Mouse (Mus musculus) liver, embryonic 11.5 days (tissue): ENCODE measurements around the gene Gzmd. TPM values are rescaled to one million over a fixed set of nuclear protein-coding genes. Genes with fewer than 3 reads are reported as not detected.
"Not testable (repeated sequence)": the region's sequence is repeated elsewhere in the genome, so short reads cannot be mapped to it uniquely, and the experiment has no call there.

Experiments
- ATAC-seq: fragments of 200-750 bp; cut with Nextera tagmentation; replicated peaks from 2 replicates; pipeline ENCODE4 v1.8.0; 2017; ENCODE audit warnings: moderate number of reproducible peaks, mild to moderate bottlenecking, moderate TSS enrichment, moderate library complexity; ENCODE audit not compliant: low FRiP score
- DNase-seq: peaks from one replicate; pipeline ENCODE4 v3.0.0-alpha.2; 2017; ENCODE audit warnings: low spot score
- H3K27ac ChIP-seq: fragments of 300-500 bp; sonication (generic); 2 replicates; pipeline ENCODE4 v1.5.1; 2014; ENCODE audit warnings: mild to moderate bottlenecking, low read depth, low read length, control low read depth
- H3K27me3 ChIP-seq: fragments of 300-500 bp; sonication (generic); replicated peaks from 2 replicates; pipeline ENCODE4 v1.6.1; 2014; ENCODE audit warnings: low read length, mixed read lengths; ENCODE audit not compliant: control insufficient read depth, insufficient read depth
- H3K36me3 ChIP-seq: fragments of 300-500 bp; sonication (generic); 2 replicates; pipeline ENCODE4 v1.6.1; 2014; ENCODE audit warnings: mild to moderate bottlenecking, low read length, moderate library complexity, mixed read lengths; ENCODE audit not compliant: control insufficient read depth, insufficient read depth
- H3K4me1 ChIP-seq: fragments of 300-500 bp; sonication (generic); replicated peaks from 2 replicates; pipeline ENCODE4 v1.6.1; 2014; ENCODE audit warnings: low read length, mixed read lengths; ENCODE audit not compliant: control insufficient read depth, insufficient read depth
- H3K4me2 ChIP-seq: fragments of 300-500 bp; sonication (generic); 2 replicates; pipeline ENCODE4 v1.6.1; 2014; ENCODE audit warnings: mild to moderate bottlenecking, control low read depth, moderate library complexity
- H3K4me3 ChIP-seq: fragments of 300-500 bp; sonication (generic); 2 replicates; pipeline ENCODE4 v1.5.1; 2014; ENCODE audit warnings: low read depth, low read length, control low read depth
- H3K9ac ChIP-seq: fragments of 300-500 bp; sonication (generic); 2 replicates; pipeline ENCODE4 v1.6.1; 2014; ENCODE audit warnings: low read depth, low read length, control low read depth
- H3K9me3 ChIP-seq: fragments of 300-500 bp; sonication (generic); 2 replicates; pipeline ENCODE4 v1.6.1; 2016; ENCODE audit warnings: low read length, inconsistent platforms, mixed read lengths; ENCODE audit not compliant: control insufficient read depth
- WGBS: fragments of 180-500 bp; shearing (Covaris S2); extraction: QIAGEN DNeasy Blood & Tissue Kit; methylation state at CpG from one replicate; pipeline ENCODE4 v1.1.7; 2014; 5-methylcytosine and 5-hydroxymethylcytosine counted together
- polyA plus RNA-seq: library from polyadenylated mRNA; unstranded; fragments of >200 nt; fragmentation: Nextera tagmentation; extraction: Ambion mirVana; gene quantifications from 2 replicates; pipeline ENCODE4 v1.2.1, GENCODE M21; 2014

The Gzmd gene
- polyA plus RNA-seq: not detected in 2 replicates

DNA sequence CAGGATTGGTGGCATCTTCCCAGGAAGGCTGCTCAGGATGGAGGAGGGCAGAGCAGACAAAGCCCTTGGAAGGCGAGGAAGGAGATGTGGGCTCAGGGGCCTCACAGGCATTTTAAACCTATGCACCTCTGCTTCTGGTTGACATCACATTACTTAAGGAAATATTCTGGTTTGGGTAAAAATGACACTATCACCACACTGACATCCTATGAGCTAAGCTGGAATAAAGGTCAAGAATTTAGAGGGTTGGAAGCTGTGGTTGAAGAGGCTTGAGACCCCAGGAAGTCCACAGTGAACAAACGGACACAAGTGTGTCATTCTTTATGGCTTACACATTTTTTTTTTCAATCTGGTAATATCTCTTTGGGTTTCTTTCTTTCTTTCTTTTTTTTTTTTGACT is at the start of gene Gzmd:
Gzmd (minus strand) TSS at position 101 of the 400 bp plus-strand sequence.
- H3K27ac ChIP-seq, DNase-seq, H3K36me3 ChIP-seq, ATAC-seq, H3K9me3 ChIP-seq, H3K4me3 ChIP-seq, H3K27me3 ChIP-seq, H3K4me2 ChIP-seq, H3K4me1 ChIP-seq, H3K9ac ChIP-seq: not testable (repeated sequence)
- WGBS: 64% methylated on average over 2 of the region's 2 CpGs

DNA sequence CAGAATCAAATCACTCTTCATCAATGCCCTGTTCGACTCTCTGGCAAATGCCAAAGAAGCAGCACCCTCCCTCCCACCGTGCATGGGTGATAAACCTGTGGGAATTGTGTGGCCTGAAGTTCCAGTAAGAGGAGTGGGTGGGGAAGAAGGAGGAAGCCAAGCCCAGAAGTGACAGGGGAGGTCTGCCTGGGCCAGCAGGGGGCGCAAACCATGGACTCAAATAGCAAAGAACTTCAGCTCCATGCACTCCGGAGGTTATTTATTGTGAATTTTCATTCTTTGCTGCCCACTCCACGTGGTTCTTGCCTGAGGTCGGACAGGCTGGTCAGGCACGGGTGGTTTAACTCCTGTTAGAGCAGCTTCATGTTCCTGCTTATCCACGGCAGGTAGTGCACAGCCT is 45.2 kb upstream of the Gzmd start:
- H3K9me3 ChIP-seq, H3K27ac ChIP-seq, H3K4me3 ChIP-seq, H3K27me3 ChIP-seq, H3K4me2 ChIP-seq, ATAC-seq, H3K9ac ChIP-seq, H3K36me3 ChIP-seq, H3K4me1 ChIP-seq: not testable (repeated sequence)
- DNase-seq: peak; percentile 41
- 27% methylated on average over 8 of the region's 8 CpGs for WGBS

- 86% methylated on average over 5 of the region's 5 CpGs for WGBS
These were observed 42.1 kb upstream of the Gzmd start, which contains the start of gene Gzmn for GRCm38 (mm10) chr14:56174499-56174898. TSS of gene Gzmn (minus strand) at chr14:56174599.

GRCm38 (mm10) chr14:56173396-56173795 is 41.0 kb upstream of the Gzmd start:
- H3K27me3 ChIP-seq: no peaks in the 10 kb centered on the region
- H3K4me1 ChIP-seq: no peaks in the 10 kb centered on the region
- H3K9me3 ChIP-seq: no peaks in the 10 kb centered on the region
- H3K27ac ChIP-seq: no peak overlapping the region
- no peak for ATAC-seq
- 90% methylated on average over 6 of the region's 6 CpGs for WGBS
- H3K36me3 ChIP-seq: no peaks in the 10 kb centered on the region
- DNase-seq: no peak
- no peak overlapping the region for H3K4me2 ChIP-seq
- no peak overlapping the region for H3K9ac ChIP-seq
- no peak overlapping the region for H3K4me3 ChIP-seq

More at GRCm38 (mm10) chr14:56174499-56174898, 42.1 kb upstream of the Gzmd start, which contains the start of gene Gzmn:
- ATAC-seq (no peak), DNase-seq (no peak)
- Histone ChIP-seq H3K27me3 (no peaks in the 10 kb centered on the region), H3K9ac (no peak within 1 kb of the TSS), H3K4me3 (no peak within 1 kb of the TSS), H3K9me3 (no peaks in the 10 kb centered on the region), H3K4me2 (no peak within 1 kb of the TSS), H3K27ac (no peak within 1 kb of the TSS), H3K4me1 (no peaks in the 10 kb centered on the region), H3K36me3 (no peaks in the 10 kb centered on the region)

GRCm38 (mm10) chr14:56172744-56173143 is 40.3 kb upstream of the Gzmd start:
- H3K4me2 ChIP-seq: no peak overlapping the region
- H3K27ac ChIP-seq: no peak overlapping the region
- ATAC-seq: no peak
- DNase-seq: no peak
- H3K4me1 ChIP-seq: no peaks in the 10 kb centered on the region
- H3K27me3 ChIP-seq: no peaks in the 10 kb centered on the region
- H3K4me3 ChIP-seq: no peak overlapping the region
- 83% methylated on average over 5 of the region's 5 CpGs for WGBS
- no peaks in the 10 kb centered on the region for H3K36me3 ChIP-seq
- H3K9ac ChIP-seq: no peak overlapping the region
- H3K9me3 ChIP-seq: no peaks in the 10 kb centered on the region

GRCm38 (mm10) chr14:56168009-56168408 is 35.6 kb upstream of the Gzmd start:
- no peak overlapping the region for H3K27ac ChIP-seq
- DNase-seq (no peak), ATAC-seq (no peak)
- H3K36me3 ChIP-seq: no peaks in the 10 kb centered on the region
- H3K27me3 ChIP-seq: no peaks in the 10 kb centered on the region
- WGBS: 64% methylated on average over 6 of the region's 6 CpGs
- H3K9me3 ChIP-seq: no peaks in the 10 kb centered on the region
- H3K4me3 ChIP-seq: no peak overlapping the region
- H3K4me1 ChIP-seq: no peaks in the 10 kb centered on the region
- H3K4me2 ChIP-seq: no peak overlapping the region
- no peak overlapping the region for H3K9ac ChIP-seq

- Histone ChIP-seq H3K9ac (no peak overlapping the region), H3K27me3 (no peaks in the 10 kb centered on the region), H3K4me2 (no peak overlapping the region), H3K36me3 (no peaks in the 10 kb centered on the region), H3K9me3 (no peaks in the 10 kb centered on the region), H3K27ac (no peak overlapping the region), H3K4me3 (no peak overlapping the region), H3K4me1 (no peaks in the 10 kb centered on the region)
- DNase-seq (no peak), ATAC-seq (no peak)
- WGBS: 79% methylated on average over 2 of the region's 2 CpGs
These were observed 29.7 kb upstream of the Gzmd start for GRCm38 (mm10) chr14:56162109-56162508.

GRCm38 (mm10) chr14:56159479-56159878 is 27.1 kb upstream of the Gzmd start, which contains the start of gene Gzmg:
TSS of gene Gzmg (minus strand) at chr14:56159579.
- not testable (repeated sequence) for DNase-seq, H3K9me3 ChIP-seq, H3K27ac ChIP-seq, H3K27me3 ChIP-seq, H3K36me3 ChIP-seq, H3K4me3 ChIP-seq, ATAC-seq, H3K9ac ChIP-seq, H3K4me1 ChIP-seq, H3K4me2 ChIP-seq
- WGBS: 59% methylated on average over 2 of the region's 2 CpGs

GRCm38 (mm10) chr14:56155340-56155739 is 22.9 kb upstream of the Gzmd start:
- H3K4me3 ChIP-seq: no peak overlapping the region
- H3K4me1 ChIP-seq: no peaks in the 10 kb centered on the region
- H3K9me3 ChIP-seq: no peaks in the 10 kb centered on the region
- H3K27ac ChIP-seq: no peak overlapping the region
- ATAC-seq: no peak
- 63% methylated on average over 2 of the region's 2 CpGs for WGBS
- no peaks in the 10 kb centered on the region for H3K36me3 ChIP-seq
- no peak for DNase-seq
- no peak overlapping the region for H3K4me2 ChIP-seq
- H3K27me3 ChIP-seq: no peaks in the 10 kb centered on the region
- H3K9ac ChIP-seq: no peak overlapping the region
